In the genomic region with DNA sequence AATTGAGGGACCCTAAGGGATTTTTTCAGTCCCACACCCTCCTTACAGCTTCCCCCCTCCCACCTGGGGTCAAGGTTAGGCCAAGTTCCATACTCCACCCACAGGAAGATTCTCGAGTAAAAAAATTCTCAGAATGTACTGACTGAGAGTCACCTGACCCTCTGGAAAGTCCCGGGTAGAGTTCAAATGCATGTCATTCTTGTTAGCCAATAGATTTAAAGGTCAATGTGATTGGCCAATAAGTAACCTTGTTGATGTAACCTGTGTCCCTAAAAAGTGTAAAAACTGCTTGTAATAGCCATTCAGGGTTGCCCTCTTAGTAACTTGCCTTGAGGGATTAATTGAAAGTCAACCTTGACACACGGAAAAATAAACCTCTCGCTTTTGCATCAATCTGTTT, we compare ENCODE assay signal across 23 mouse cellular contexts. TPM values are rescaled to one million over a fixed set of nuclear protein-coding genes. Genes with fewer than 3 reads are reported as not detected.
A peak's percentile ranks its signal among the peaks of the same experiment; 100 is the strongest.
DNase-seq lines count a peak whose midpoint lies in the region; ATAC-seq and TF ChIP-seq lines count a peak whose summit lies in the region.
"Had no signal": no experiment of that assay in that cellular context is flagged by ENCODE, and none has a peak within 500 bp of the region (broad histone marks: within the 10 kb centered on the region; RNA-seq: fewer than 3 reads in every experiment).

No protein-coding gene starts in this region.

- no peak overlapping the region for H3K4me2 ChIP-seq in kidney, embryonic 14.5 days (replicated peaks; ENCODE audit: low read depth, low read length)
- H3K4me2 ChIP-seq in kidney, embryonic 16.5 days (replicated peaks; ENCODE audit: low read depth, low read length), result no peak overlapping the region
- no peak overlapping the region for H3K4me2 ChIP-seq in forebrain, embryonic 11.5 days (ENCODE audit: low read depth, low read length, severe bottlenecking)
- H3K4me2 ChIP-seq: embryonic facial prominence, embryonic 12.5 days; forebrain, embryonic 12.5 days had no signal

- no peak for ATAC-seq in kidney, embryonic 14.5 days (ENCODE audit: low FRiP score, low TSS enrichment)
- no peak for ATAC-seq in kidney, embryonic 16.5 days (ENCODE audit: low FRiP score, low TSS enrichment)
- no peak for ATAC-seq in forebrain, embryonic 11.5 days (replicated peaks; ENCODE audit: low FRiP score)
- ATAC-seq: activated CD4-positive, CD25-positive, alpha-beta regulatory T cell, adult 4 months; forebrain, embryonic 14.5 days; forebrain, embryonic 16.5 days had no signal

- H3K4me1 ChIP-seq in kidney, adult 2 months (ENCODE audit: control insufficient read depth, insufficient read depth, low read length), result no peaks in the 10 kb centered on the region
- no peaks in the 10 kb centered on the region for H3K4me1 ChIP-seq in kidney, embryonic 14.5 days (ENCODE audit: control insufficient read depth, insufficient read depth, low read length)
- H3K4me1 ChIP-seq in kidney, embryonic 16.5 days (ENCODE audit: insufficient read depth, low read length), result no peaks in the 10 kb centered on the region
- no peaks in the 10 kb centered on the region for H3K4me1 ChIP-seq in forebrain, embryonic 11.5 days (replicated peaks; ENCODE audit: control insufficient read depth, insufficient read depth, low read length)
- H3K4me1 ChIP-seq: embryonic facial prominence, embryonic 10.5 days; embryonic facial prominence, embryonic 12.5 days; forebrain, embryonic 12.5 days had no signal

- no peak overlapping the region for H3K9ac ChIP-seq in kidney, embryonic 14.5 days (ENCODE audit: low read depth, low read length)
- H3K9ac ChIP-seq in kidney, embryonic 16.5 days (replicated peaks; ENCODE audit: low read length), result no peak overlapping the region
- no peak overlapping the region for H3K9ac ChIP-seq in forebrain, embryonic 11.5 days (ENCODE audit: low read length)
- H3K9ac ChIP-seq: embryonic facial prominence, embryonic 12.5 days; forebrain, embryonic 12.5 days had no signal

- no peak for TF ChIP-seq CTCF in kidney, adult 2 months (conservative IDR thresholded peaks at IDR 0.05; ENCODE audit: insufficient read depth, insufficient read length, low read depth, low read length)

- H3K27me3 ChIP-seq in kidney, adult 2 months (replicated peaks; ENCODE audit: control insufficient read depth, insufficient read depth, low read length), result no peaks in the 10 kb centered on the region
- H3K27me3 ChIP-seq in kidney, embryonic 14.5 days (ENCODE audit: control insufficient read depth, insufficient read depth, low read length), result no peaks in the 10 kb centered on the region
- H3K27me3 ChIP-seq in kidney, embryonic 16.5 days (ENCODE audit: insufficient read depth, low read length), result no peaks in the 10 kb centered on the region
- H3K27me3 ChIP-seq in forebrain, embryonic 11.5 days (ENCODE audit: control insufficient read depth, insufficient read depth, low read length), result no peaks in the 10 kb centered on the region
- H3K27me3 ChIP-seq: embryonic facial prominence, embryonic 12.5 days; forebrain, embryonic 12.5 days had no signal

- no peak for TF ChIP-seq POLR2A in kidney, adult 2 months (IDR thresholded peaks at IDR 0.05; ENCODE audit: low read depth, low read length)

- H3K9me3 ChIP-seq in kidney, embryonic 14.5 days (ENCODE audit: control insufficient read depth, low read length), result no peaks in the 10 kb centered on the region
- H3K9me3 ChIP-seq in kidney, embryonic 16.5 days (ENCODE audit: low read length), result no peaks in the 10 kb centered on the region
- H3K9me3 ChIP-seq in forebrain, embryonic 11.5 days (ENCODE audit: control insufficient read depth, low read length), result no peaks in the 10 kb centered on the region
- H3K9me3 ChIP-seq: embryonic facial prominence, embryonic 10.5 days; embryonic facial prominence, embryonic 12.5 days; forebrain, embryonic 12.5 days; G1E had no signal

- H3K27ac ChIP-seq in kidney, adult 2 months (ENCODE audit: insufficient read depth, low read depth, low read length), result no peak overlapping the region
- H3K27ac ChIP-seq in kidney, embryonic 14.5 days (ENCODE audit: low read depth, low read length), result no peak overlapping the region
- no peak overlapping the region for H3K27ac ChIP-seq in kidney, embryonic 16.5 days (ENCODE audit: low read length)
- no peak overlapping the region for H3K27ac ChIP-seq in forebrain, embryonic 11.5 days (ENCODE audit: low read depth, low read length)
- H3K27ac ChIP-seq: embryonic facial prominence, embryonic 10.5 days; embryonic facial prominence, embryonic 12.5 days; forebrain, embryonic 12.5 days had no signal

- DNase-seq in kidney, adult 2 months, result peak; percentile 66
- DNase-seq in kidney, adult 9 months, result peak; percentile 79
- DNase-seq in ES-CJ7 (ENCODE audit: low read depth, low spot score) (peak; percentile 25), NIH3T3 (ENCODE audit: low read depth) (peak; percentile 3)
- DNase-seq in spleen, postnatal 4 days (ENCODE audit: low spot score in 2 of 2), result no peak
- DNase-seq in forebrain, embryonic 11.5 days (ENCODE audit: low spot score), result no peak
- DNase-seq: adrenal gland, adult 8-10 months; adrenal gland, postnatal 14 days; adrenal gland, postnatal 36 days; cerebellum, adult 11-12 months; cerebellum, adult 2 months; cerebellum, adult 9-10 months; cerebellum, postnatal 10 days; cerebellum, postnatal 25 days had no signal

- 49% methylated on average over 4 of the region's 4 CpGs for WGBS in kidney, adult 2 months
- WGBS in kidney, embryonic 14.5 days, result 86% methylated on average over 4 of the region's 4 CpGs
- WGBS in kidney, embryonic 16.5 days, result 86% methylated on average over 4 of the region's 4 CpGs
- WGBS in forebrain, embryonic 11.5 days, result 85% methylated on average over 4 of the region's 4 CpGs

- H3K36me3 ChIP-seq in kidney, adult 2 months (ENCODE audit: control insufficient read depth, insufficient read depth, low read length), result no peaks in the 10 kb centered on the region
- H3K36me3 ChIP-seq in kidney, embryonic 14.5 days (ENCODE audit: control insufficient read depth, insufficient read depth, low read length), result no peaks in the 10 kb centered on the region
- H3K36me3 ChIP-seq in kidney, embryonic 16.5 days (ENCODE audit: insufficient read depth, low read length), result no peaks in the 10 kb centered on the region
- H3K36me3 ChIP-seq in forebrain, embryonic 11.5 days (ENCODE audit: control insufficient read depth, insufficient read depth, low read length), result no peaks in the 10 kb centered on the region
- H3K36me3 ChIP-seq: embryonic facial prominence, embryonic 10.5 days; embryonic facial prominence, embryonic 12.5 days; forebrain, embryonic 12.5 days; G1E had no signal

- H3K4me3 ChIP-seq in kidney, adult 2 months (ENCODE audit: insufficient read depth, low read depth, low read length), result no peak overlapping the region
- no peak overlapping the region for H3K4me3 ChIP-seq in kidney, embryonic 14.5 days (ENCODE audit: low read length)
- no peak overlapping the region for H3K4me3 ChIP-seq in kidney, embryonic 16.5 days (ENCODE audit: low read length)
- no peak overlapping the region for H3K4me3 ChIP-seq in forebrain, embryonic 11.5 days (ENCODE audit: low read depth, low read length)
- H3K4me3 ChIP-seq: embryonic facial prominence, embryonic 10.5 days; embryonic facial prominence, embryonic 12.5 days; forebrain, embryonic 12.5 days had no signal

RNA-seq across cellular contexts. Expression of a gene that starts 29.5 kb away (rescaled TPM):
- polyA plus RNA-seq in kidney, adult 2 months (2012; rRNA removed), result 0.38 and 0.46 TPM in 2 replicates
- 82.6 and 88.3 TPM in 2 replicates for polyA plus RNA-seq in kidney, embryonic 14.5 days (2014; fragmentation: Nextera tagmentation; extraction: Ambion mirVana)
- polyA plus RNA-seq in kidney, embryonic 16.5 days (2015; fragmentation: Nextera tagmentation; extraction: Ambion mirVana), result 73.2 and 73.9 TPM in 2 replicates
- 84.9 and 94.9 TPM in 2 replicates for polyA plus RNA-seq in forebrain, embryonic 11.5 days (2014; fragmentation: Nextera tagmentation; extraction: Ambion mirVana)

Comparison
In these comparisons a context has a peak if more than half of its experiments do, and no peak if none do; other contexts are left out.
1. RNA of a gene that starts 29.5 kb away (polyA plus RNA-seq): 84.9 to 94.9 TPM in forebrain, embryonic 11.5 days, 82.6 to 88.3 TPM in kidney, embryonic 14.5 days and 73.2 to 73.9 TPM in kidney, embryonic 16.5 days; 0.38 to 0.46 TPM in kidney, adult 2 months; every median in the first group is over 10 times any median in the second.
2. DNase-seq: peak in kidney, adult 2 months (single experiment), kidney, adult 9 months (single experiment), ES-CJ7 (single experiment) and NIH3T3 (single experiment); none in spleen, postnatal 4 days (0 of 2) and forebrain, embryonic 11.5 days (single experiment).